In genomic region chr17:33920282-33921097, GRCm38 (mm10) we compare ENCODE assay signal across 7 mouse cellular contexts. TPM values are rescaled to one million over a fixed set of nuclear protein-coding genes. Genes with fewer than 3 reads are reported as not detected.
DNase-seq lines count a peak whose midpoint lies in the region; ATAC-seq and TF ChIP-seq lines count a peak whose summit lies in the region.

No protein-coding gene starts in this region.

- H3K4me3 ChIP-seq in limb, embryonic 12.5 days (replicated peaks) = peak overlapping the region; percentile 63
- H3K4me3 ChIP-seq in midbrain, embryonic 13.5 days (replicated peaks) = peak overlapping the region; percentile 45
- peak overlapping the region; percentile 94 for H3K4me3 ChIP-seq in spleen, adult 2 months (ENCODE audit: extremely low read depth, insufficient read depth, insufficient read length)

- H3K9me3 ChIP-seq in limb, embryonic 12.5 days = no peaks in the 10 kb centered on the region
- no peaks in the 10 kb centered on the region for H3K9me3 ChIP-seq in midbrain, embryonic 13.5 days

- peak; percentile 45 for ATAC-seq in inflammation-experienced regulatory T-cells, adult 6 months
- 0 out of 2 replicates have a peak, but pooled peaks have one; percentile 10 for ATAC-seq in limb, embryonic 12.5 days (ENCODE audit: insufficient number of reproducible peaks, insufficient read depth, low FRiP score, low TSS enrichment, low read depth)
- ATAC-seq in midbrain, embryonic 13.5 days = peak; percentile 34

- under 1% methylated on average over 36 of the region's 36 CpGs for WGBS in limb, embryonic 12.5 days
- under 1% methylated on average over 36 of the region's 36 CpGs for WGBS in midbrain, embryonic 13.5 days
- WGBS in spleen, adult 2 months = 1% methylated on average over 36 of the region's 36 CpGs

- peak; percentile 88 for DNase-seq in adrenal gland, adult 2 months
- DNase-seq in embryo, embryonic 10 days (ENCODE audit: low spot score) = peak; percentile 93
- DNase-seq in gastrocnemius, postnatal 10 days = peak; percentile 84
- DNase-seq in spleen, adult 2 months (ENCODE audit: low read depth in 1 of 2, low spot score in 2 of 2) = peak; percentile 79 to 87

- H3K9ac ChIP-seq in limb, embryonic 12.5 days (replicated peaks) = peak overlapping the region; percentile 77
- peak overlapping the region; percentile 68 for H3K9ac ChIP-seq in midbrain, embryonic 13.5 days (replicated peaks)

- peak overlapping the region; percentile 98 for H3K4me2 ChIP-seq in limb, embryonic 12.5 days
- peak overlapping the region; percentile 75 for H3K4me2 ChIP-seq in midbrain, embryonic 13.5 days (replicated peaks)

- H3K27ac ChIP-seq in limb, embryonic 12.5 days = peak overlapping the region; percentile 76
- peak overlapping the region; percentile 57; the same call in 1 of the 2 replicates for H3K27ac ChIP-seq in midbrain, embryonic 13.5 days
- H3K27ac ChIP-seq in spleen, adult 2 months (ENCODE audit: insufficient read depth, low read length) = peak overlapping the region; percentile 95

- TF ChIP-seq POLR2A in spleen, adult 2 months (IDR thresholded peaks at IDR 0.05; ENCODE audit: low read depth, low read length) = no peak

- peaks cover 23% of the 10 kb centered on the region for H3K36me3 ChIP-seq in limb, embryonic 12.5 days
- peaks cover 23% of the 10 kb centered on the region for H3K36me3 ChIP-seq in midbrain, embryonic 13.5 days
- peaks cover 18% of the 10 kb centered on the region for H3K36me3 ChIP-seq in spleen, adult 2 months (ENCODE audit: control insufficient read depth, insufficient read depth, low read length)

- peak; percentile 91 for TF ChIP-seq CTCF in spleen, adult 2 months (IDR thresholded peaks at IDR 0.05; ENCODE audit: extremely low read depth, insufficient read depth, insufficient read length, insufficient replicate concordance)

- H3K4me1 ChIP-seq in limb, embryonic 12.5 days (replicated peaks) = peaks cover 28% of the 10 kb centered on the region
- H3K4me1 ChIP-seq in midbrain, embryonic 13.5 days (replicated peaks) = peaks cover 45% of the 10 kb centered on the region
- peaks cover 15% of the 10 kb centered on the region; the same call in 1 of the 2 replicates for H3K4me1 ChIP-seq in spleen, adult 2 months (ENCODE audit: control insufficient read depth, insufficient read depth, insufficient read length)

- no peaks in the 10 kb centered on the region for H3K27me3 ChIP-seq in limb, embryonic 12.5 days
- peaks cover 13% of the 10 kb centered on the region for H3K27me3 ChIP-seq in midbrain, embryonic 13.5 days
- H3K27me3 ChIP-seq in spleen, adult 2 months (ENCODE audit: control insufficient read depth, insufficient read depth, low read length) = no peaks in the 10 kb centered on the region

RNA-seq across cellular contexts. Expression of gene Zbtb22, which starts 4.8 kb away (rescaled TPM):
- 10 to 100 TPM; 26.1 to 38.3 TPM for total RNA-seq in adrenal gland, adult 2 months (2021)
- 52.1 and 57.1 TPM in 2 replicates for polyA plus RNA-seq in adrenal gland, adult 2 months (2012; rRNA removed)
- total RNA-seq in gastrocnemius, postnatal 10 days (2021) = 10 to 100 TPM; 18.9 to 21.9 TPM
- 1 to 10 TPM; 3.7 to 6.8 (median 4.8) TPM for polyA plus RNA-seq in inflammation-experienced regulatory T-cells, adult 6 months (2017; shearing (Covaris generic))
- 21.8 and 22.4 TPM in 2 replicates for polyA plus RNA-seq in limb, embryonic 12.5 days (2016; fragmentation: Nextera tagmentation; extraction: Ambion mirVana)
- polyA plus RNA-seq in midbrain, embryonic 13.5 days (2015; fragmentation: Nextera tagmentation; extraction: Ambion mirVana) = 20.3 TPM in 2 replicates
- 62.9 and 122 TPM in 2 replicates for polyA plus RNA-seq in spleen, adult 2 months (2012; rRNA removed)

RNA-seq across cellular contexts. Expression of gene Tapbp, which starts 4.8 kb away (rescaled TPM):
- total RNA-seq in adrenal gland, adult 2 months (2021) = 100 to 1,000 TPM; 151 to 171 TPM
- 244 and 245 TPM in 2 replicates for polyA plus RNA-seq in adrenal gland, adult 2 months (2012; rRNA removed)
- 10 to 100 TPM; 40.7 to 41.3 TPM for total RNA-seq in gastrocnemius, postnatal 10 days (2021)
- 100 to 1,000 TPM; 367 to 428 (median 385) TPM for polyA plus RNA-seq in inflammation-experienced regulatory T-cells, adult 6 months (2017; shearing (Covaris generic))
- polyA plus RNA-seq in limb, embryonic 12.5 days (2016; fragmentation: Nextera tagmentation; extraction: Ambion mirVana) = 21.5 and 23.5 TPM in 2 replicates
- polyA plus RNA-seq in midbrain, embryonic 13.5 days (2015; fragmentation: Nextera tagmentation; extraction: Ambion mirVana) = 18.1 and 19.6 TPM in 2 replicates
- polyA plus RNA-seq in spleen, adult 2 months (2012; rRNA removed) = 188 and 240 TPM in 2 replicates

RNA-seq across cellular contexts. Expression of gene Rgl2, which starts 8.9 kb away (rescaled TPM):
- total RNA-seq in adrenal gland, adult 2 months (2021) = 10 to 100 TPM; 44.2 to 44.4 TPM
- 237 and 298 TPM in 2 replicates for polyA plus RNA-seq in adrenal gland, adult 2 months (2012; rRNA removed)
- 10 to 100 TPM; 29.3 to 40.2 TPM for total RNA-seq in gastrocnemius, postnatal 10 days (2021)
- 10 to 100 TPM; 14.3 to 37.4 (median 31.7) TPM for polyA plus RNA-seq in inflammation-experienced regulatory T-cells, adult 6 months (2017; shearing (Covaris generic))
- polyA plus RNA-seq in limb, embryonic 12.5 days (2016; fragmentation: Nextera tagmentation; extraction: Ambion mirVana) = 61.3 and 64.2 TPM in 2 replicates
- polyA plus RNA-seq in midbrain, embryonic 13.5 days (2015; fragmentation: Nextera tagmentation; extraction: Ambion mirVana) = 49.8 and 56.9 TPM in 2 replicates
- polyA plus RNA-seq in spleen, adult 2 months (2012; rRNA removed) = 234 and 301 TPM in 2 replicates

RNA-seq across cellular contexts. Expression of gene Daxx, which starts 11.3 kb away (rescaled TPM):
- 10 to 100 TPM; 29.0 to 30.3 TPM for total RNA-seq in adrenal gland, adult 2 months (2021)
- 54.7 and 65.7 TPM in 2 replicates for polyA plus RNA-seq in adrenal gland, adult 2 months (2012; rRNA removed)
- 10 to 100 TPM; 12.1 to 13.5 TPM for total RNA-seq in gastrocnemius, postnatal 10 days (2021)
- polyA plus RNA-seq in inflammation-experienced regulatory T-cells, adult 6 months (2017; shearing (Covaris generic)) = 100 to 1,000 TPM; 101 to 116 (median 102) TPM
- polyA plus RNA-seq in limb, embryonic 12.5 days (2016; fragmentation: Nextera tagmentation; extraction: Ambion mirVana) = 66.2 and 79.3 TPM in 2 replicates
- 56.5 and 57.2 TPM in 2 replicates for polyA plus RNA-seq in midbrain, embryonic 13.5 days (2015; fragmentation: Nextera tagmentation; extraction: Ambion mirVana)
- 56.8 and 65.6 TPM in 2 replicates for polyA plus RNA-seq in spleen, adult 2 months (2012; rRNA removed)

RNA-seq across cellular contexts. Expression of gene Platr17, which starts 15.6 kb away (rescaled TPM):
- not detected for total RNA-seq in adrenal gland, adult 2 months (2021)
- not detected in 2 replicates for polyA plus RNA-seq in adrenal gland, adult 2 months (2012; rRNA removed)
- total RNA-seq in gastrocnemius, postnatal 10 days (2021) = not detected
- 10 to 100 TPM in 1 of 3 experiments, 1 to 10 TPM in 2; 5.3 to 10.1 (median 5.4) TPM for polyA plus RNA-seq in inflammation-experienced regulatory T-cells, adult 6 months (2017; shearing (Covaris generic))
- polyA plus RNA-seq in limb, embryonic 12.5 days (2016; fragmentation: Nextera tagmentation; extraction: Ambion mirVana) = 0.46 and 1.1 TPM in 2 replicates
- polyA plus RNA-seq in midbrain, embryonic 13.5 days (2015; fragmentation: Nextera tagmentation; extraction: Ambion mirVana) = 0.40 and 0.52 TPM in 2 replicates
- polyA plus RNA-seq in spleen, adult 2 months (2012; rRNA removed) = 0.47 and 0.68 TPM in 2 replicates

Comparison
In these comparisons a context has a peak if more than half of its experiments do, and no peak if none do; other contexts are left out.
1. Peak in every context shown above with its lines: DNase-seq, ATAC-seq, H3K4me3 ChIP-seq and H3K27ac ChIP-seq.